Mouse (Mus musculus) layer of hippocampus, adult 2 months (tissue): ENCODE measurements at regions not wholly inside any gene's neighbourhood (a gene's known extent, or its start where the extent isn't known, plus 50 kb on each side); places are given as distances from the start of the nearest gene placed in this dataset.
A peak's percentile ranks its signal among the peaks of the same experiment; 100 is the strongest.

Source experiments
- DNase-seq, 2 experiments: peaks; one replicate each; pipeline ENCODE4 v3.0.0; 2022; ENCODE audit warnings: low spot score in 2 of 2
- H3K27ac ChIP-seq: fragments of 200-600 bp; 2 replicates; pipeline ENCODE4 v1.8.1; 2022
- H3K4me3 ChIP-seq: fragments of 200-600 bp; 2 replicates; pipeline ENCODE4 v1.8.1; 2022; ENCODE audit warnings: mild to moderate bottlenecking
- CTCF ChIP-seq: fragments of 200-600 bp; conservative IDR thresholded peaks from 2 replicates; pipeline ENCODE4 v1.8.1; 2022; ENCODE audit warnings: antibody characterized with exemption, mild to moderate bottlenecking, moderate library complexity

DNA sequence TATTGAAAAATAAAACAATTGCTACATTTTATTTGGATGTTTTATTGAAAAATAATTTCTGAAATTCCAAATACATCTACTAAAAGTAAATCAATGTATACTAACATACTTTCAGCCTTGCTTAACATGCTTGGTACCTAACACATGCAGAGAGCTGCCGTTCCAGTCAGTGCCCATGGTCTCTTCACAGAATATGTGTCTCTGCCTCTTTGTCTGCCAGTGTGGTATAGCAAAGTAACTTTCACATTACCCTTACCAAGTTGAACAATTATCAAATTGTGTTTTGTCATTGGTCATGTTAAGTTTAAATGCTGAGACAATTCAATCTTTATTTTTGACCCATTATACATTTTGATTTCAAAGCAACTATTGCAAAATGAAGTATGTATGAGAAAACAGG is 1159.2 kb upstream of the Foxg1 start:
- no peak for TF ChIP-seq CTCF

DNA sequence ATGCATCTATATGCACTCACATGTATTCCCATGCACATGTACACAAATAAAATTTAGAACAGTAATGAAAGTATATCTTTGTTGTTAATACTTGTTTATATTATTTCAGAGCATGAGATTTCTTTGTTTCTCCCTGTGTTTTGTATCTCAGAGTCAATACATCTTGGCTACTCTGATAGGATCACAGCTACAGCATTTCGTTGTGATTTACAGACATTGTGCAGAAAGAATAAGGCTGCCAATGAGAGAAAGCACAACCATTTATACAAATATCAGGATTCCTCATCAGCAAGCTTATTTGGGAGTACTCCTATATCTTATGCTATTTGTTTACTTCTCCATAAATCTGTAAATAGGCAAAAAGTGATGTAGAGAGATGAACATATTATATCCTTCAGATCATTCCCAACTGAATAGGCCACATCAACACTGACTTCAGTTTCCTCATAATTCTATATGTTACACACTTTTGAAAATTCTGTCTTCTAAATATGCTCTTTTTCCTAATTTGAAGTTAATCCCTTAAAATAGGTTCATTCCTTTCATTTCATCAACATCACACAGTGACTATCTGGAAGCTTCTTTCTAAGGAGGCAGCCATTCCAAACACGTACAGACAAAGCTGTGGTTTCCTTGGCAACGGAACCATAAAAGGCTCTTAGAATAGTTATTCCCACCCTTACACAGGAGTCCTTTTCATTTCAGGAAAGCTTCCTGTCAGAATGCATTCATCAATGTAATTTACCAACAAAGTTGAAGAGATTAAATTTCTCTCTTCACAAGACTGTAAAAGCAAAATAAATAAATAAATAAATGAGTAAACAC is 1160.3 kb upstream of the Foxg1 start:
- no peak for TF ChIP-seq CTCF
- peak; percentile 9 to 37 for DNase-seq
- Histone ChIP-seq H3K4me3 (no peak overlapping the region), H3K27ac (peak overlapping the region; percentile 78)

More for the DNA sequence above, 1159.2 kb upstream of the Foxg1 start:
- no peak for DNase-seq
- Histone ChIP-seq H3K4me3 (no peak overlapping the region), H3K27ac (peak overlapping the region; percentile 78)

DNA sequence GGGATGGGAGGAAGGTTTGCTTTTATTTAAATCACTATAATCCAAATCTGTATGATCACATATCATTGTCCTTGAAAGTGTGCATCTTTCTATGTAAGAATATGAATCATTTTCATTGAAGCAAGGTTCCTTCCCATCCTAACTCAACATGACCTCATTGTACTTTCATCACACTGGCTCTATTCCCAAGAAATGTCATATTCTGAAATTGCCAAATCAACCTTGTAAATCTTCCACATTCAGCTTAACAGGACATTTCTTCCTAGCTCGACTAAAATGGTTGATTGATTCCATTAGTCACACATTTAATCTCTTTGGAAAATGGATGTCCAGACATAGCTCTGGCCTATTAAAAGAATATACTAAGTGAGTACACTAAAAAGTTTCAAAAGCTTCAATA is 1200.6 kb upstream of the Foxg1 start:
- TF ChIP-seq CTCF: no peak
- DNase-seq: no peak
- Histone ChIP-seq H3K27ac (no peak overlapping the region), H3K4me3 (no peak overlapping the region)

DNA sequence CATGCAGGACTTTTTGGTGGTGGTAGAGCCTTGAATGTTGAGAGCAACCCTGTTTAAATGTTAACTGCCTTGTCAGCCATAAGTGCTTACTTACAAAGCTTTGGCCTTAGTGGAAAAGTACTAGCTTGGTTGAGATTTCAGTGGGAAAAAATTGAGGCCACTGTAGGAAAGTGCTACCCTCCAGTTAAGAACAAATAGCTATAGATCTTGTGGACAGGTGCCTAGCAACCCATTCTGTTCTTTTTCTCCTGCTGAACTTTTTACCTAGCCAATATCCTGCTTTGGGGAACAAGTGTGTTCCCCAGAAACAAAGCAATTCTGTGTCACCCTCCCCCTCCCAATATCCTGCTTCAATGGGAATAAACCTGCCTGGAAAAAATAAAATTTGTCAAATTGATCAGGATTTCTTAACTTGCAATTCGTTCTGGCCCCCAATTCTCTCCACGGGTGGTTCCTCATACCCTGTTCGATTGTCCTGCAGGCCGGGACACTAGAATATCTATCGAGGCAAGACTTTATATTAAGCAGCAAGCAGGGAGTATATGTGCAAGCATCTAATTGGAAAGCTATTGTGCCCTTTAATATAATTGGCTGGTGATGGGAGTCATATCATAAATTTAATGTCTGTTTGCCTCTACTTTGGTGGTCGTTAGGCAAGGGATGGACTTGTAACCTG is 1208.4 kb upstream of the Foxg1 start:
- no peak overlapping the region for H3K27ac ChIP-seq
- DNase-seq: no peak
- no peak for TF ChIP-seq CTCF
- no peak overlapping the region for H3K4me3 ChIP-seq

DNA sequence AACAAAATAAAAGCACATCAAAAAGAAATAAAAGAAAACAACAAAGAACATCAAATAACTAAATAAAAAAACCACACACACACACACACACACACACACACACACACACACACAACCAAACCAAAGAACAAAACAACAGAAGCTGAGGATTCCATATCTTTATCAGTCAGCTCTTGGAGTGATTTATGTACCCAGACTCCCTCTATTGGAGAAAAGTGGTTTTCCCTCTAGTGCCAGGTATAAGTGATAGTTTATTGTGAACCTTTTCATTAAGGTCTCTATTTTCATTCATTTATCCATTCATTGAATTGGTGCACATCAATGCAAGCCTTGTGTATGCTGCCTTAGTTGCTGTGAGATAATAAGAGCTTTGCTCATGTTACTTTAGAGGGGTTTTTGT is 1236.3 kb upstream of the Foxg1 start:
- Histone ChIP-seq H3K4me3 (no peak overlapping the region), H3K27ac (no peak overlapping the region)
- peak; percentile 74 for TF ChIP-seq CTCF
- DNase-seq: peak in 1 of 2 experiments; percentile 17

DNA sequence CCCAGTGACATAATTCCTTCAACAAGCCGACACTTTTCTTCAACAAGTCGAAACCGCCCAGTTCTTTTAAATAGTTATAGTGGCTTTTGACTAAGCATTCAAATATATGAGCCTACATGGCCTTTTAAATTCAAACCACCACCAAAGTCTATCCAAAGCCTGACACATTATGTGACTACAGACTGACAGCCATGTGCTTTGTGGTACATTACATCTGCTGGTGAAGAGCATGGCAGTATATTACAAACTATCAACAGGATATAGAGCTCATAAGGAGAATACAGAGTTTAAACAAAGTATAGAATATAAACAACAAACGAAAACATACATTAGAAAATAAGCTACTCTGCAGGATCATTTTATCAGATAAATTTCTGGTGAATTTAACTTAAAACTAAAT is 1259.5 kb upstream of the Foxg1 start:
- no peak for TF ChIP-seq CTCF
- Histone ChIP-seq H3K27ac (no peak overlapping the region), H3K4me3 (no peak overlapping the region)
- no peak for DNase-seq

DNA sequence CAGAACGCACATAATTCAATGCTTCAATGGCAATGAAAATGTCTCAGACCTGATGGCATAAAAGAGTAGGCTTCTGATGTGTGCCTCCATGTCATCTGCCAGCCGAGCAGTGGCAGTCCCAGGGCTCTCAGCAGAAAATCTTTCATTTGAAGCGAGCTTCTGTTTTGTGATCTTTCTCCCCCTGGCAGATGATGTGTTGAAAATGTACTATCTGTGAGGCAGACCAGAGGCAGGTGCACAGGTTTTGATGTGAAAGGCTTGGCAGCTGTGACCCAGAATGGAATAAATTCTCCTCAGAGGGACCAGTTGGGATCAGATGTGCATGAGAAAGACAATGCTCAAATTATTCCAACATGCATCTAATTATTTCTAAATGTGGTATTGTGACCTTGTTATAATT is 1281.0 kb upstream of the Nova1 start:
- H3K4me3 ChIP-seq: no peak overlapping the region
- no peak for TF ChIP-seq CTCF
- no peak for DNase-seq
- no peak overlapping the region for H3K27ac ChIP-seq

DNA sequence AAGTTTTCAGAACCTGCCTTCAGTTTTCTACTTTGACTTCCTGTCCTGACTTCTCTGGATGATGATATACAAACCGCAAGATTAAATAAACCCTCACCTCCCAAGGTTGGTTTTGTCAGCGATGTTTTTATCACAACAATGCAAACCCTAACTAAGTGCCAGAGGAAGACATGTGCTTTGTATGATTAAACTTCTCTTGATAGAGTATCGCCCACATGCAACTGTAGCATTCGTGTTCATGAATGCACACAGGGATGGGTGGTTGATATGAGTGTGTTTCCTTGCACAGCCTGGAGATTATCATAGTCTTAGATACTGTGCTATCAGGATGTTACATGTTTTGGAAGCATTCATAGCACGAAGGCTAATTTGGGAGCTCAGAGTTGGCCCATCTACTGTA is 1268.3 kb upstream of the Nova1 start:
- no peak for DNase-seq
- no peak for TF ChIP-seq CTCF
- H3K4me3 ChIP-seq: no peak overlapping the region
- no peak overlapping the region for H3K27ac ChIP-seq

DNA sequence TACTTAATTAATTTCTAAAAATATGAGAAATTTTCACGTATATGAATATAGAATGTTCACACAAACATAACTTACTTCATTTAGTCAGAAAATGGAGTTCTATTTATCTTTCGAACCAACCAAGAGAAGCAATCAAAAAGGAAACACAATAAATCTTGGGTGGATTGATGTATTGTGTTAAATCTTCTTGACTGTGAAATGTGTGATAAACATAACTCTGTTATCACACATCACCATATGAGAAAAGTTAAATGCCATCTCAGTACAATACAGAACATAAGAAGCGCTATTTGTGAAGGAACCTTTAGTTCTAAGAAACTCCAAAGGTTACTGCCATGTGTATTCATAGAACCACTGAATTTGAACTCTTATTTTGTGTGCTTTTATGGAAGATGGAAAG is 1264.6 kb upstream of the Nova1 start:
- no peak for TF ChIP-seq CTCF

DNA sequence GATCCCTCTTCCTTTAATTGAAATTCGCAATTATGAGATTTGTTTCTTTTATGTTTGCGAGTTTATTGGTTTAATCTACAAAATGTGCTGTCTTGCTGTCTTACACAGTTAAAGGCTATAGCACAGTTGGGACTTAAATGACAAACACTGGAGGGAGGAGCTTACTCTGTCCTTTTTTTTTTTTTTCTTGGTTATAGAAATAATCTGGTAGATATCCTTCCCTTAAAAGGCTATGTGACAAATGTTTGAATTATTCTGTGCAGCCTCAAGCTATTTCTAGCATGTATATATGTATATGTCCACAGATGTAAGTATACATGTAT is 1243.9 kb upstream of the Nova1 start:
- no peak for DNase-seq
- no peak for TF ChIP-seq CTCF
- no peak overlapping the region for H3K27ac ChIP-seq
- H3K4me3 ChIP-seq: no peak overlapping the region

More for the DNA sequence above, 1264.6 kb upstream of the Nova1 start:
- Histone ChIP-seq H3K27ac (no peak overlapping the region), H3K4me3 (no peak overlapping the region)
- DNase-seq: no peak

DNA sequence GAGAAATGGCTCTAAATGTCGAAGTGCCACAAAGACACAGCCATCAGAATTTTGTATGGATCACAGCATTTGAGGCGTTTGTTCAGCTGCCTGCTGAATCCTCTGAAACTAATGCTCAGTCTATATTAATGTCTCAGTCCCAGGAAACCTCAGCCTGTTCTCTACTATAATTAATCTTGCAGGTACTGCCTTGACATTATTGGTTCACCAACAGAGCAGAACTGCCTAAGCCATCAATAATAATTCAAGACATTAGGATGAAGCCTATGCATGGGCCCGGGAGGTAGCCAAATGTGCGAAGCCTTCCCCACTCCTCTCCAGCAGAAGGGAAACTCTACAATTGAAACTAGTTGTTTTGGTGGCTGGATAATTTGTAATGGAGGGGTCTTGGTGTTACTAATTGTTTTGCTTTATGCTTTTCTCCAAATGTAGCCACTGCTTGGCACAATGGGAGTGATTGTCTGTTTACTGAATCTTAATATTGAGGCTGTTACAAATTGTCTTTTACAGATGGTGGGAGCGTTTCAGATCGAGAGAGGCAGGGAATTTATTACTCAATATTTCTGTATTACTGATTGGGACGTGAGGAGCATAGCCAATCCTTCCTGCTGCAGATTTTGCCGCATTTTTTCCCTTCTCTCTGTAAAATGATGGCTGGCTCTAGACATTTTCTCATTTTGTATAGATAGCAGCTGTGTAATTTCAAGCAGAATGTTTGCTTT is 1243.3 kb upstream of the Nova1 start:
- no peak overlapping the region for H3K27ac ChIP-seq
- no peak overlapping the region for H3K4me3 ChIP-seq
- DNase-seq: no peak
- TF ChIP-seq CTCF: no peak

DNA sequence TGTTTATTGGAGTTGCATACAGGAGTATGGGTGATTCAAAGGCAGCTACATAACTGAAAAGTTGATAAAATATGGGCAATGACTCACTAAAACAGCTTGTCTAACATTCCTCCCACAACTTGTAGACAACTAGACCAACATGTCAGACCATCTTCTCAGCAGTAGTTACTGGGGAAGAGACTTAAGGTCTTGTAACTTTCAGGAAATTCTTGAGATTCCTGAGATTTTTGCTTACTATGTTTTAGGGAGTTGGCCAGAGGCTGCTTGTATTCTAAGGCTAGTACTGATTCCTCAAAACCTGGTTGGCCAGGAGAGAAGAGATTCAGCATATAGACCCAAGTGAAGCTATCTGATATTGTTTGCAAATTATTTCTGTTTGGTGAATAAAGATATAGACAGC is 1201.7 kb upstream of the Nova1 start:
- Histone ChIP-seq H3K27ac (no peak overlapping the region), H3K4me3 (no peak overlapping the region)
- TF ChIP-seq CTCF: no peak
- no peak for DNase-seq

DNA sequence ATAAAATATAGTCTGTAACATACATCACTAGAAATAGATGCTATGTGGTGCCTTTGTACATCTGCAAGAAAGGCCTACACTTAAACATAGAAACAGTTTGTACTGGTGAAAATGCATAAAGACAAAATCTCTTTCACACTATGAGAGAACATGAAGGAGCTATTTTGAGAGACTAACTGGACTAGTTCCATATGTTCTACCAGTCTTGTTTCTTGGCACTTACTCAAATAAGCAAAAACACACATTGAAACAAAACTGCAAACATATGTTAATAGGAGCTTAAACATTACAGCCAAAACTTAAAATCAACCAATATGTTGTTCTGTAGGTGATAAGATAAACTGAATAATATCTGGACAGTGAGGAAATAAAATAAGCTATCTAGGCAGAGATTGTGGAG is 1157.1 kb upstream of the Nova1 start:
- H3K27ac ChIP-seq: no peak overlapping the region
- peak in 1 of 2 experiments; percentile 1 for DNase-seq
- H3K4me3 ChIP-seq: no peak overlapping the region
- TF ChIP-seq CTCF: no peak

DNA sequence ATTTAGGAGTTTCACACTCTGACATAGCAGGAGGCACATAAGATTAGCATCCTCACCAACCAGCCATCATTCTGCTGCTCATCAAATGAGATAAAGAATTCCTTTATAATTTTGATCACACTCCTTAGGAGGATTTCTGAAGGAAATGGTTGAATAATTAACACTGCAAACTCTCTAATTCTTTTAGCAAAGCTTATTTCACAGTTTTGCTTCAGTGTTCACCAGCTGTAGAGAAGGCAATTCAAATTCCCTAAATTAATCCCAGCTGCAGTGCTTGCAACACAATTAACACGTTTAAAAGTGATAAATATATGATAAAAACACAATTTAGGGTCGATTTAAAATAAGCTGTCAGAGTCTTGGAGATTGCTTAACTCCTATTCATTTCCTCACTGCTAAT is 1150.9 kb upstream of the Nova1 start:
- H3K27ac ChIP-seq: no peak overlapping the region
- DNase-seq: no peak
- H3K4me3 ChIP-seq: no peak overlapping the region
- TF ChIP-seq CTCF: no peak
